Mouse (Mus musculus) embryonic fibroblast, embryonic 13.5 days (primary cell): ENCODE measurements around the gene Theg.

Source experiments
- CTCF ChIP-seq: IDR thresholded peaks from 2 replicates; pipeline ENCODE4 v1.5.1; 2011; ENCODE audit warnings: mild to moderate bottlenecking, control low read depth, low read length, moderate library complexity, borderline replicate concordance; ENCODE audit not compliant: insufficient read depth
- POLR2A ChIP-seq: IDR thresholded peaks from 2 replicates; pipeline ENCODE4 v1.6.1; 2011; ENCODE audit warnings: low read depth, mild to moderate bottlenecking, control low read depth, low read length, moderate library complexity

GRCm38 (mm10) chr10:79609276-79609675 is 22.1 kb upstream of the Theg start:
- TF ChIP-seq CTCF (no peak), POLR2A (no peak)
